Mouse (Mus musculus) B cell, adult (primary cell): Measurements from ENCODE around the gene Arid3b. TPM values are rescaled to one million over a fixed set of nuclear protein-coding genes. Genes with fewer than 3 reads are reported as not detected.

Source experiments
- total RNA-seq: library from RNA; stranded (reverse); gene quantifications from 4 replicates; pipeline ENCODE4 v1.2.4, GENCODE M21; 2023; ENCODE audit not compliant: inconsistent age

Gene Arid3b
- total RNA-seq, result 103 to 110 TPM (median 105 TPM) in 4 replicates

GRCm38 (mm10) chr9:57836581-57837170 lies at the start of gene Arid3b:
TSS of gene Arid3b (minus strand) at chr9:57836793.

GRCm38 (mm10) chr9:57765364-57766351 lies 70.9 kb downstream of the Arid3b start, which contains the start of gene Clk3:
TSS of gene Clk3 (minus strand) at chr9:57765860.

Other genes with a start within 250 kb of the Arid3b start
- 81.7 to 91.7 TPM (median 88.2 TPM) in 4 replicates for gene Ulk3, start 247.3 kb downstream of the Arid3b start, total RNA-seq
- gene Cplx3, start 230.5 kb downstream of the Arid3b start, total RNA-seq, result 0.96 TPM in 1 of 4 replicates, not detected in the others
- gene Lman1l, start 216.0 kb downstream of the Arid3b start, total RNA-seq, result 0.39 to 0.90 TPM (median 0.57 TPM) in 4 replicates
- gene Csk, start 183.2 kb downstream of the Arid3b start, total RNA-seq, result 558 to 628 TPM (median 613 TPM) in 4 replicates
- gene Cyp1a2, start 153.1 kb downstream of the Arid3b start, total RNA-seq, result not detected in 4 replicates
- not detected in 4 replicates for gene Cyp1a1, start 148.9 kb downstream of the Arid3b start, total RNA-seq
- gene Edc3, start 128.3 kb downstream of the Arid3b start, total RNA-seq, result 22.2 to 23.7 TPM (median 22.7 TPM) in 4 replicates
- gene Clk3, start 70.9 kb downstream of the Arid3b start, total RNA-seq, result 208 to 232 TPM (median 224 TPM) in 4 replicates
- gene Ubl7, start 74.2 kb upstream of the Arid3b start, total RNA-seq, result 71.4 to 95.6 TPM (median 83.5 TPM) in 4 replicates
- 35.1 to 42.2 TPM (median 37.6 TPM) in 4 replicates for gene Sema7a, start 103.3 kb upstream of the Arid3b start, total RNA-seq
- 0.22 to 0.67 TPM (median 0.44 TPM) in 4 replicates for gene Cyp11a1, start 169.6 kb upstream of the Arid3b start, total RNA-seq
- not detected in 4 replicates for gene Stra6, start 227.0 kb upstream of the Arid3b start, total RNA-seq